Mouse (Mus musculus) thymus, postnatal 14 days (tissue): ENCODE results near the gene Tln2.

Experiments used
- DNase-seq: peaks from one replicate; pipeline ENCODE4 v3.0.0; 2021

Gene Tln2

GRCm38 (mm10) chr9:67191488-67192331 lies 367.8 kb downstream of the Tln2 start:
- DNase-seq, result no peak

- DNase-seq, result no peak
Observed at GRCm38 (mm10) chr9:67187686-67188085, 371.8 kb downstream of the Tln2 start.

GRCm38 (mm10) chr9:67187182-67187581 lies 372.3 kb downstream of the Tln2 start:
- no peak for DNase-seq

- DNase-seq, result no peak
Observed at GRCm38 (mm10) chr9:67184556-67184955, 374.9 kb downstream of the Tln2 start.

- no peak for DNase-seq
Observed at GRCm38 (mm10) chr9:67183520-67183919, 376.0 kb downstream of the Tln2 start.

GRCm38 (mm10) chr9:67182006-67182405 lies 377.5 kb downstream of the Tln2 start:
- DNase-seq, result no peak

- no peak for DNase-seq
Observed at GRCm38 (mm10) chr9:67178709-67179108, 380.8 kb downstream of the Tln2 start.

GRCm38 (mm10) chr9:67178203-67178602 lies 381.3 kb downstream of the Tln2 start:
- no peak for DNase-seq

- DNase-seq, result no peak
Observed at GRCm38 (mm10) chr9:67176073-67176472, 383.4 kb downstream of the Tln2 start.

GRCm38 (mm10) chr9:67173816-67174215 lies 385.7 kb downstream of the Tln2 start:
- DNase-seq, result no peak

GRCm38 (mm10) chr9:67173154-67173553 lies 386.3 kb downstream of the Tln2 start:
- no peak for DNase-seq

GRCm38 (mm10) chr9:67171409-67171808 lies 388.1 kb downstream of the Tln2 start:
- DNase-seq, result no peak

GRCm38 (mm10) chr9:67170759-67171158 lies 388.7 kb downstream of the Tln2 start:
- DNase-seq, result no peak

- DNase-seq, result no peak
Observed at GRCm38 (mm10) chr9:67170047-67170446, 389.5 kb downstream of the Tln2 start.
